Mouse (Mus musculus) brain, adult 2 months (tissue): ENCODE data around the gene Gm49366.
"Not testable (repeated sequence)": the region's sequence is repeated elsewhere in the genome, so short reads cannot be mapped to it uniquely, and the experiment has no call there.

Source experiments
- DNase-seq: peaks from one replicate; pipeline ENCODE4 v3.0.0; 2011; ENCODE audit warnings: low read depth, low spot score

Gene Gm49366

GRCm38 (mm10) chr12:84038691-84039111, at the start of gene Gm49366:
Gene Gm49366 (plus strand): TSS chr12:84038935.
- peak; percentile 71 for DNase-seq

- no peak for DNase-seq
These were observed 49.4 kb upstream of the Gm49366 start for GRCm38 (mm10) chr12:83989378-83989777.

DNA sequence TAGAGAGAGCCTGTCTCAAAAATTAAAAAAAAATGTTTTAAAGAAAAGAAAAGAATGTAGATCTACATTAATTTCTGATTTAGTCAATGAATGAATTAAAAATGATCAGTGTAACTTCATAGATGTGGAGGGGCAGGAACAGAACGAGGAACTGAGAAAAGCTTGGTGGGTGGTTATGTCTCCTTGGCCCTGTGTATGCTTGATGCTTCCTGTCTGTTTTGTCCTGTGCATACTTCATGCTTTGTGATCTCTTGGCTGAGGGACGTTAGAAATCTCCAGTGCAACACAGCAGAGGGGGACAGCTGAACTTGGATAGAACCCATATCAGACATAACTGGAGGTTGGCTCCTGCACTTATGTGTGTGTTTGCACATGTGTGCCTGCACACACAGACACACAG, 41.5 kb upstream of the Gm49366 start:
- DNase-seq, result no peak

DNA sequence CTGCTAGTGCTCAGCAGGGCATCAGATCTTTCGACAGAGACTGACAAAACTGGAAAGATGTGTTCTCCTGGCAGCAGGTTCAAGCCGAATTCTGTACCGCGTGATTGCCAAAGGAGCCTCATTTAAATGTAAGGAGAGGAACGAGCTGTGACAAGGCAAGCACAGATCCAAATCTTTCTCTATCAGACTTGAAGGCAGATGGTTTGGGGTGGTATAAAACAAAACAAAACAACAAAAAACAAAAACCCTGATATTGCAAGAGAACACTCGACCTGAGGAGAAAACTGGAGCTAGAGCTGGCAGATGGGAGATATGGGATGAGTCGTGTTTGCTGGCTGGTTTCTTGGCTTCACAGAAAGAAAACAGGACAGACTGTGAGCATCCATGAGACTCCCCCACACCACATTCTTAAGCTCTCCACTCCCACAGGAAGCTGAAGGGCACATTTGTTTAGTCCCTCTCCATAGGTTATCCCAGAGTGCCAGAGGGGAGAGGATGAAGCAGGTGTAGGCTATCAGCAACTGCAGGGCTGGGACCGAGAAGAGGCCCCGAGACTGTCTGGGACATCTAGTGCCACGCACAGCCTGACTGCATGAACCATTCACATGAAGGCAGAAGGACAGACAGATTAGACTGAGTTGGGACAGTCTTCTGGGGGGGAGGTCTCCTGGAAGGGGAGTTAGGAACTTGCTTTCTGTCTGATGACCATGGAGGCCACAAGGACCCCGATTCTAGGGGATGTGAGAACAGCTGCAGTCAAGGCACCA, 40.2 kb upstream of the Gm49366 start:
- DNase-seq, result peak; percentile 80

DNA sequence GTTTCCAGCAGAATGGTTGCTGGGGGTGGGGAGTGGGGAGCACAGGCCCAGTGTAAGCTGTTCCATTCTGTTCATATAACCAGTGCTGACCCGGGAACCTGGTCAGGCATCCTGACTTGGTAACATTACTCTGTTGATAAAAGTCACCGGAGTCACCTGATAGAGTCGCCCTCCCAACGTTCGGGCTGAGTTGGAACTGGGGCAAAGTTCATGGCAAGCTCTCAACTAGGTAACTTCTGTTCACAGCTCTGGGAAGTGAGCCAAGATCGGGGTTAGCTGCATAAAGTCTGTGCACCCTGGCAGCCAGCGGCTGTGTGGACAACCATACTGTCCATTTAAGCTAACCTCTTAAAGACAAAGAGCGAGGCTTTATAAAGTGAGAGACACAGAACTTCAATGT, 39.5 kb upstream of the Gm49366 start:
- DNase-seq, result not testable (repeated sequence)

DNA sequence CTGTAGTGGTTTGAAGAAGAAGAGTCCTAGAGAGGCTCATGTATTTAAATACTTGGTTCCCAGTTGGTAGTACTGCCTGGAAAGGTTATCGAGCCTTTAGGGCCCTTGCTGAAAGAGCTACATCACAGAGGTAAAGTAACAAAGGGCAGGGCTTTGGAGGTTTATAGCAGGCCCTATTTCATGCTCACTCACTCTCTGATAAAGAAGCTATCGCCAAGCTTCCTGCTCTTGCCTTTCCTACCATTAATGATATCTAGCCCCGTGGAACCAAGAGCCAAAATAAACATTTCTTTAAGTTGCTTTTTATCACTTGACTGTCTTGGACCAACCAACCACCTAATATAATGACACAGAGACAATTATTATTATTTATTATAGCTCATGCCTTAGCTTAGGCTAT, 38.3 kb upstream of the Gm49366 start:
- DNase-seq, result no peak

GRCm38 (mm10) chr12:84003866-84004265, 34.9 kb upstream of the Gm49366 start:
- no peak for DNase-seq

GRCm38 (mm10) chr12:84008251-84008650, 30.5 kb upstream of the Gm49366 start:
- no peak for DNase-seq

DNA sequence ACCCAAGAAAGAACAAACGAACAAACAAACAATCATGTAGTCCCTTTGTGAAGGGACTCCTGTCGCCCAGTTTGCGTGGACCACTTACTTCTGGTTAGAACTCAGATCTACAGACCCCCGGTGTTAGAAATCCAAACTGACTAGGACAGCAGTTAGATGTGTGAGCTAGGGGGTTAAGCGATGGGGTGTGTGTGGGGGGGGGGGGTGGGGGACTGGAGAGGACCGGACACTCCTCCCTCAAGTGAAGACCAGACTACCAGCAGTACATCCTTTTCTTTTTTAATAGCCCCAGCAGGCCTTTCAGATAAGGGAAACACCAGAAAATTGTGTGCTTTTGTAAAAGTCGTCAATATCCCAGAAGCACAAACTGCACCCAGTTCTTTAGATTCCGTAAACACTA, 30.0 kb upstream of the Gm49366 start:
- DNase-seq, result no peak

GRCm38 (mm10) chr12:84009171-84009965, 29.4 kb upstream of the Gm49366 start, which contains the start of gene Acot1:
Gene Acot1 (plus strand): TSS chr12:84009490.
- DNase-seq, result peak; percentile 79

- no peak for DNase-seq
These were observed 28.5 kb upstream of the Gm49366 start for GRCm38 (mm10) chr12:84010201-84010600.

GRCm38 (mm10) chr12:84011251-84012040, 27.3 kb upstream of the Gm49366 start:
- DNase-seq, result peak; percentile 95

DNA sequence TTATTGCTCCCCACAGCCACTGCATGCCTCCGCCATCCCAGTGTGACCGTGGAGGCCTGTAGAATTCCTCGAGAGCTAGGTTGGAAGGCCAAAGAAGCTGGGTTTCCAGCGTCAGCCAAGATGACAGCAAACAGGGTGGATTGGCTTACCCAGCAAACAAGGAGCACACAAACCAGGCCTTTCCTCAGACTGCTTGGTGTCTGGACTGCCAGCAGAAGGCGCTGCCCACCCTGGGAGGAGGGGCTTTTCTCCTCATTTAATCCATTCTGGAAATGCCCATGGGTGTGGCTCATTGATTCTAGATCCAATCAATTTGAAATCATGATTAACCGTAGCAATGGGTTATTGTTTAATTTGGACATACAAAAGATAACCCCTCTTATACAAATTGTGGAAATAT, 25.6 kb upstream of the Gm49366 start:
- DNase-seq, result no peak

DNA sequence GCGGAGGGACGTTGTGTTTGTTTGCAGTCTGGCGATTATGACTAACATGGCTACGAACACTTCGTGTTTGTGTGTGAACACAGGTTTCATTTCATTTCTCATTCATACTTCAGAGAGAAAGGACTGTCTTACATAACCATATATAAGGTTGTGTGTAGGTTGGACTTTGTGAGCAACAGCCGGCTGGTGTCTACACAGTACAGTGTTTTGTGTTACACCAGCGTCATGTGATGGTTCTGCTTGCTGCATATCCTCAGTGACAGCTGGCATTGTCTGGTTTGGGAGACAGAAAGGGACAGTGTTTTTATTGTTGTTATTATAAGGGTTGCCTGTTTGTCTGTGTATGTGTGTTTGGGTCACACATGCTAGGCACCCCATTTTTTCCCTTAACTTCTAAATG, 25.0 kb upstream of the Gm49366 start:
- DNase-seq, result peak; percentile 78

DNA sequence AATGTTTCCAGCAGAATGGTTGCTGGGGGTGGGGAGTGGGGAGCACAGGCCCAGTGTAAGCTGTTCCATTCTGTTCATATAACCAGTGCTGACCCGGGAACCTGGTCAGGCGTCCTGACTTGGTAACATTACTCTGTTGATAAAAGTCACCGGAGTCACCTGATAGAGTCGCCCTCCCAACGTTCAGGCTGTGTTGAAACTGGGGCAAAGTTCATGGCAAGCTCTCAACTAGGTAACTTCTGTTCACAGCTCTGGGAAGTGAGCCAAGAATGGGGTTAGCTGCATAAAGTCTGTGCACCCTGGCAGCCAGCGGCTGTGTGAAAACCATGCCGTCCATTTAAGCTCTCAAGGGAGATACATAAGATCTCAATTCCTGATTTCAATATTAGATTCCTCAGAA, 18.2 kb upstream of the Gm49366 start:
- not testable (repeated sequence) for DNase-seq

- not testable (repeated sequence) for DNase-seq
These were observed 16.5 kb upstream of the Gm49366 start for GRCm38 (mm10) chr12:84022266-84022665.

GRCm38 (mm10) chr12:84023052-84023745, 15.5 kb upstream of the Gm49366 start:
- DNase-seq, result no peak

- DNase-seq, result no peak
These were observed 12.8 kb upstream of the Gm49366 start for GRCm38 (mm10) chr12:84025888-84026287.

- DNase-seq, result not testable (repeated sequence)
These were observed 10.4 kb upstream of the Gm49366 start for GRCm38 (mm10) chr12:84028328-84028727.

GRCm38 (mm10) chr12:84029043-84029442, 9.7 kb upstream of the Gm49366 start:
- DNase-seq, result not testable (repeated sequence)

DNA sequence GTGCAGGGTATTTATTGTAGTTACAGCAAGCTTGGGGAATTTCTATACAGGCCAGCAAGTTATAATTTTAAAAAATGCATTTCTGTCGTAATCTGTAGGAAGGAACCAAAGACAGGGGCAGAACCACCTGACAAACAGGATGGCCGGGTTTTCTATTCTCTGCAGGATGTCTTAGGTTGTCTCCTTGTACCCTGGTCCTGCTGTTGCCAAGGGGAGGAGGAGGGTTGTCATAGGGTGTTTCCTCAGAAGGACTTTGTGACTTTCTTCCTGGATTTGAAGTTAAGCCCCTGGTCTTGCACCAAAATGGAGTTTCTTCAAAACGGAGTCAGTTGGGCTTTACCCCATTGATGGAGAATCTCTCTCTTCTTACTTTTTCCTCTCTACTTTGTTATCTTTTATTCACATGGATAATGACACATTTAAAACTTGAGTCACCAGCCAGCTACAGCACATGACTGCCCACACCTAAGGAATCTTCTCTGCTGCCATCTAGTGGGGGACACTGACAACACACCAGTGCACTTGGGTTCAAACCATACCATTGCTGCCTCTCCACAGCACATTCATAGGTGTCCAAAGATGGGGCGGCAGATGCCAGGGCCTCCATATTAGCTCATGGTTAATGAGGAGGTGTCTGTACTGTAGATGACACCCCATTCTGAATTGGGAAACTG, 7.9 kb upstream of the Gm49366 start:
- DNase-seq, result peak; percentile 93
